Mouse (Mus musculus) layer of hippocampus, adult 11-12 months (tissue): ENCODE data around the gene Oard1.

ENCODE experiments used
- DNase-seq: peaks from one replicate; pipeline ENCODE4 v3.0.0; 2022; ENCODE audit warnings: low spot score

The Oard1 gene

DNA sequence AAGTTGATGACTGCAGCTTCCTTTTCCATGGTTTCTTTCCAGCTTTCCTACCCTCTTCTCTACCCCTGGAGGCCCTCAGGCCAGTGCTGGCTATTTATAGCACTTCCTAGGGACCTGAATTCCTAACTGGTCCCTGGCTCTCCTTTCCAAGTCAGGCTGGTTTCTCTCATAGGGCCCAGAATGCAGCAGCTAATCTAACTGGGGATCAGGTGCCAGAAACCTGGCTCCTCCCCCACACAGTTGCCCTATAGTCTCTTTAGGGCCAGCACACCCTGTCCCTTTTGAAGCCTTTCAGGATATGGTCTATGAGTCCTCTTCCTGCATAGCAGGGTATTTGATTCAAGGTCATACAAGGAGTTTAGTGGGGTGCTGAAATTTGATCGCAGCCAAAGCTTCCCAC lies 26.7 kb downstream of the Oard1 start:
- DNase-seq, result no peak

DNA sequence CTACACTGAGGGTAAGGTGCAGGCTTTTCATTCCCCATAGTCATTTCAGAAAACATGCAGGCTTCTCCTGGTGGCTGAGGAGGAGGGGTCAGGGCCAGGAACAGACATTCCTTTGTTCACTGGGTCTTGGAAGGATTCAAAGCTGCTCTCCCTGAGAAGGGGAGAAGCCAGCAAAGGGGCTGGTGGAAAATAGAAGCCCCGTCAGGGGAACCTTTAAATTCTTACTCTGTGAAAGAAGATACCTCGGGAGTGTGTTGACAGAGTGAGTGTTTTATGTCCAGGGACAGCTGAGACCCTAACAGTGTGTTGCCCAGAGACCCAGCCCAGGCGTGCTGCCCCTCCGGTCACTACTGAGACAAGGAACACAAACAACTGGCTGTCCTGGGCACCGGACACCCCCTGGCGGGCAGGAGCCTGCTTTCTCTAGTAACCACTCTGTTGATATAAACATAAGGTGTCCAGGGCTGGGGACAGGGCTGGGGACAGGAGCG lies 27.7 kb downstream of the Oard1 start:
- DNase-seq, result no peak

DNA sequence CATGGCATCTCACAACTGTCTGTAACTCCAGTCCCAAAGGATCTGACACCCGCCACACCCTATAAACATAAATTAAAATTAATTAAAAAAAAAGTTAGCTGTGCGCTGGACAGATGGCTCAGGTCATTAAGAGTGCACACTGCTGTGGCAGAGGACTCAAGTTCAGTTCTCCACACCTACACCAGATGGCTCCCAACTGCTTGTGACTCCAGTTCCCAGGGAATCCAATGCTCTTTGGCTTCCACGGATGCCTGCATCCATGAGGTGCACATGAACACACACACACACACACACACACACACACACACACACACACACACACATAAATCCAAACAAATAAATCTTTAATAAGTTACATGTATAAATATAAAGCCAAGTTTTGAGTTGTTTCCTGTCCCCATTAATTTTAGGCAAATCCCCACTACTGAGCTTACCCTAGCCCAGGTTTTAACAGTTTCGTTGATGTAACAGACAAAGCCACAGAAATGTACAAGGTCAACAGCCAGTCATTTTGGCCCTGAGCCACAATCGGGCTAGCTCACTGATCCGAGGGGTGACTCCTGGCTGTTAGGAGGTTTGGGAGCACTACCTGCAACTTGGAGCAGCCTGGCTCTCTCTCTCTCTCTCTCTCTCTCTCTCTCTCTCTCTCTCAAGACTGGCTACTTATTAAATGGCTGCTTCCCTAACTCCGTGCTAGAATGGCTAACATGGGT lies 33.1 kb downstream of the Oard1 start:
- DNase-seq, result no peak

DNA sequence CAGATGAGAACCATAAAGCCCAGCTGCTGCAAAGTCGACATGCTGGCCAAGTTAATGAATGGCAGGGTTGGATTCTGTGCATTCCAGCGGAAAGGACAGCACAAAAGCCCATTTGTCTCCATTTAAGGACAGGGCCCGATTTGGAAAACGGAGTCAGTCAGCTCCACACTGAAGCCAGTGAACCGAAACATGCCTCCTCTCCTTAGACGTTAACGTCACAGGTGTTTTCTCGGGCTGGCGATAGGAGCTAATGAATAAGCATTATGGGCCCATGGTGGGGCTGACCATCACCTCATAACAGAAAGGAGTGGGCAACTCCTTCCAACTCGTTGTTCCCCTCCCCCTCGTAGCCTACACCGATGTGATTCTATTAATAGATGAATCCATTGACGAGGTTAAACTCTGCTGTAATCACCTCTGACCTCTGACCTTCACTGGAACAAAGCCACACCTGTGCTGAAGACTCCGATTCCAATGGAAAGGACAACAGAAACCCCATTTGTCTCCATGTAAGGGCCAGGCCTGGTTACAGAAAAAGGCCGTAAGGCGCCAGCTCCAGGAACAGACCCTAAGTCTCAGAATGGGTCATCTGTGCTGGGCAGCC lies 33.8 kb downstream of the Oard1 start:
- no peak for DNase-seq

DNA sequence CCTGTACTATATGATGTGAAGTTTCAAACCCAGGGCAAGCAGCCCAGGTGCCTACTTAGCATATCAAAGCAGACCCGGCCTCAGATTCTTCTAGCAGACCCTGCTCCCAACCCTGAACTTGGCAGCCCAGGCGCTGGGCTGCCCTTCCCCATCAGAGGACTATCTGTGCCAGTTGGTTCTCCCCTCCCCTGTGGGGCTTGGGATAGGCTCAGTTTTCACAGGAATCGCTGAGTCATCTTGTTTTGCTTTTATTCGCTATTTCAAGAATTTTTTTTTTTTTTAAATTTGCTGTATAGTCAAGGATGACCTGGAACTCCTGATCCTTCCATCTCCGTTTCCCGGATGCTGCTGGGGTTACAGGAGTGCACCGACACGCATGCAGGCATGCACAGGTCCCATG lies 37.9 kb downstream of the Oard1 start:
- no peak for DNase-seq

DNA sequence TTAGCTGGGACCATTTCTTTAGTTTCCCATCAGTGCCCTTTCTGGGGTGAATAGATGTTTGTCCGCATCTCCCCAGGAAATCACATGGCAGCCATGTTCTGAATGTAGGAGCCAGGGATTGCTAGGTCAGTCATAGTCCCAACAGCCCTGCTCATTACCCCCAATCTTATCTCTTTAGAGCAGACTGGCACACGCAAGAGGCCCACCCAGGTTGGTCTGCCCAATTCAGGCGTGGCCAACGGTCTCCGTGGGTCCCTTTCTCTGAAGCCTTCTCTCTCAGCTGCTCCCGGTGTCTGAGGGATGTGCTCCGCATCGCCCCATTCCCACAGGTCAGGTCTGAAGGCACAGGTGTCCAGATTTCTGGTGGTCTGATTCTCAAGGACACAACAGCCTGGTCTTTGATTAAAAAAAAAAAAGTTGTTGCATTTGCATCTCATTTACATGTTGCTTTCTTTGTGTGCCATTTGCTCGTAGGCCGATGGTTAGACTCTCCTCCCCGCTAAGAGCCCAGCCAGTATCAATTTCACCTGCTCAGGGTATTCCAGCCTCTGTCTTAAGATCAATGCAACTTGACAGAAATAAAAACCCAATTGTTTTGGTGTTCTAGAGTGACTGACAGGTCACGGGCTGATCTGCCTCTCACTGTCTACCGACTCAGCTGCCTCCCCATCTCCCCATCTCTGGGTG lies 41.0 kb downstream of the Oard1 start:
- DNase-seq, result no peak

DNA sequence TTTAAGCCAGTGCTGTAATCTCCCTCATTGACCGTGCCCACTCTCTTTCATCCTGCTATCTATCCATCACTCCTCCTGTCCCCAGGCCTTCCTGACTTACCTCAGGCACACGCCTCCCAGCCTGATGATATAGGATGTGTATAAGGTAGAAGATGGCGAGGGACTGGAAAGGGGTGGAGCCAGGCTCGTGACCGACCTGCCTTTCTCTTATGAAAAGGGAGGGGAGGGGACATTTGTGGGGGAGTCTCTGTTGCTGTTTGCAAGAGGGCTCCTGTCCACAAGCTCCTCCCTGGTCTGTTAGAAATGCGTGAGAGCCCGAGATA lies 41.5 kb downstream of the Oard1 start, which contains the start of gene Tspo2:
Tspo2 (minus strand) TSS at position 170 of the 323 bp plus-strand sequence.
- no peak for DNase-seq

DNA sequence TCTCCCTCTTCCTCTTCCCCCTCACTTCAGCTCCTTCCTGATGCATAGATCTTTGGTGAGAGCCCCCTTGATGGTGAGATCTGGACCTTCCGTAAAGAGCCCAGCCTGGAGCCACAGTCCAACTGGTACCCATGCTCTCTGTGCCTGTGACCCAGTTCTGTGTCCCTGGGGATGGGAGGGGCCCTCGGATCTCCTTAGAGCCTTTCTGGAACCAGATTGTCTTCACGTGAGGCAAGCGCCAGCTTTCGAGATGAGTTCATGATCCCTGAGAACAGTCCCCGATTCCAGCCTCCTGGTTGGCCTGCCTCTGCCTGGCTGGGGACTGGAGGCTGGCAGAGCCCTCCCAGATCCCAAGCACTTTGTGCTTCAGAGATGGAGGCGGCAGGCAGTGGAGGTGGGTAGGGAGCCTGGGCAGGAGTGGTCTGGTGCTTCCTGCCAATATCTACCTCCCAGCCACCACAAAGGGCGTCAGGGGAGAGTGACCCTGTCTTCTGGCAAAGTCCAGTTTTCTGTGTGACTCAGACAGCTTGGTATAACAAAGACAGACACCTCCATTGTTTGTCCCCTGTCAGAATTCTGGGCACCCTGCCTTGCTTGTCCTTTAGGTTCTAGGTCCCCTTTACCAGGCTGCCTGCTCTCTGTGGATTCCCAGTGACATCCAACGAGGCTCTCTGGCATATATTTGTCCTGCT lies 42.1 kb downstream of the Oard1 start:
- DNase-seq, result no peak

DNA sequence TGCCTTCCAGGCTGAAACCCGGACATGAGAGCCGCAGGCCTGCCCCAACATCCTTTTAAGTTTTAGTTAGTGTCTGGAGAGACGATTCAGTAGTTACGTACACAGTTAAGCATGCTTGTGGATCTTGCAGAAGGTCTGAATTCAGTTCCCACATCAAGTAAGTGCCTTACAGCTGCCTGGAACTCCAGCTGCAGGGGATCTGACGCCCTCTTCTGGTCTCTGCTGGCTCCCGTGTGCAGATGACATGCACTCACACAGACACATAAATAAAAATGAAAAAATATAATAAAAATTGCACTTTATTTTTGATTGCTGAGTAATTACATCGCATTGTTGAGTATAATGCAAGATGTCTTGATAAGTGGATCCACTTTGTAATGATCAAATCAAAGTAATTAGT lies 43.7 kb downstream of the Oard1 start:
- DNase-seq, result no peak

DNA sequence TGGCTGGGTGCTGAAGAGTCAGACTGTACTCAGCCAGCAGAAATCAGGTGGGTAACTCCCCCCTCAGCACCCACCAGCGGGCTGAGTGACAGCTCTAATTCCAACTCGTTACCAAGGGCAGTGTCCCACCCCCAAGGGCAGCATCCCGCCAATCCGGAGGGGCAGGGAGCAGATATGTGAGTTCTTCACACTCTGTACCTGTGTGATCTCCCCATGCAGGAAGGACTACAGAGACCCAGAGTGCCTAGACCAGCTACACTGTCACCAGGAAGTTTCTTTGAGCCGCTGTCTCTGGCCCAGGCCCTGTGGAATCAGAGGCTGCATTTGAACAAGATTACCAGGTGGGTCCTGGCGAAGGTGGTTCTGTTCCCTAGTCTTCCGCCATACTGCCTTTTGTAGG lies 44.4 kb downstream of the Oard1 start:
- DNase-seq, result no peak

DNA sequence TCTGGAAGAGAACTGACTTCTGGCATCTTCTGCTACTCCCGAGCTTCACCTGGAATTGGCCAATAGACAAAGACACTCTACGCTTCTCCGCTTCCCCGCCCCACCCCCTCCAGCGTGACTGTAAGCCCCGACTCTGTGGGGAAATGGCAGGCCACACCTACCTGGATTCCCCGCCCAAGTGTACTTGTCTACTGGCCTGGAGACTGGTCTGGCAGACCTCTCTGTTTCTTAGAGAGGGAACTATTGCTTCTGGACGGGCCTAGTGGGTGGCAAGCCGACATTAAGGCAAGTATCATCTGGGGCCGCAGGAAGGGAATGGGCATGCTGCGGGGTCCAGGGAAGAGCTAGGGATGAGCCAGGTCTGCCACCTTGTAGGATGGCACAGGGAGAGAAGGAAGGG lies 44.9 kb downstream of the Oard1 start, which contains the start of gene Unc5cl:
Unc5cl (plus strand) TSS at position 214 of the 400 bp plus-strand sequence.
- DNase-seq, result no peak

DNA sequence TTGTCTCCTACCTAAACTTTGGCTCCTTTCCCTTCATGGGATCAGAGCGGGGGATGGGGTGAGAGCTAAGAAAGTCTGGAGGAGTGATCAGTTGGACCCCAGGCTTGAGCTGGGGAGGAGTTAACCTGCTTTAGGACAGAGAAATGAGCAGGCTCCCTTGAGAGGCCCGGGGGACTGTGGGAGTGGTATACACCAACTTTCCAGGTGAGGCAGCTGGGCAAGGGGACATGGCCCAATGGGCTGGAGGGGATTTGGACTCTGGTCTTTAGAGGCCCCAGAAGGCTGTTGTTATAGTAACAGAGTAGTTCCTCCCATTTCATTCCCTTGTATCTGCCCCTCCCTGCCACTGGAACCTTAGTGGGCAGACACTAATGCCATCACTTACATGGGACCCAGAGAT lies 46.1 kb downstream of the Oard1 start:
- DNase-seq, result no peak

DNA sequence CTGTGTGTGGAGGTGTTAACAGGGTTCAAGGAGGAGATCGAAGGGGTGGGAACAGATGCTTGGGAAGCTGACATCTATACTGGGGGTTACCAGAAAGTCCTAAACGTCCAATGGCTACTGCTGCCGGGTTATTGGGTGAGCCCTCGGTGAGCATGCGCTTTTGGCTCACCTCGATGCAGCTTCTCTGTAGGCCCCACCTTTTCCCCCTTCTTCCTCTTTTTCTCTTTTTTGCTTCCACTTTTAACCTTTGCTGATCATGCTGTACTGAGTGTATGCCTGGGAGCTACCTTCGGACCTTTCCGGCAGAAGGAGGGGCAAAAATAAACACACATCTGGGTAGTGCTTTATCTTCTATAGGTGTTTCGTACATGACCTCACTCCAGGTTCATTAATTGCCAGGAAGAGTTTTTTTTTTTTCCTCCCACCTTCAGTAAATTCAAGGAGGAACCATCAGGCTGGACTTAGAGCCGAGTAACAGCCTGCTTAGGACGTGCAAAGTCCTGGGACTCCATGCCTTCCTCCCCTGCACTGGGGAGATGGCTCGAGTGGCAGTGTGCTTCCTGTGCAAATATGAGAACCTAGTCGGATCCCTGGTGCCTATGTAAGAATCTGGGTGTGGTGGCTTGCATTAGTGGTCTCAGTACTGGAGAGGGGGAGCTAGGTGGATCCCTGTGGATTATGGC lies 48.3 kb downstream of the Oard1 start:
- no peak for DNase-seq

DNA sequence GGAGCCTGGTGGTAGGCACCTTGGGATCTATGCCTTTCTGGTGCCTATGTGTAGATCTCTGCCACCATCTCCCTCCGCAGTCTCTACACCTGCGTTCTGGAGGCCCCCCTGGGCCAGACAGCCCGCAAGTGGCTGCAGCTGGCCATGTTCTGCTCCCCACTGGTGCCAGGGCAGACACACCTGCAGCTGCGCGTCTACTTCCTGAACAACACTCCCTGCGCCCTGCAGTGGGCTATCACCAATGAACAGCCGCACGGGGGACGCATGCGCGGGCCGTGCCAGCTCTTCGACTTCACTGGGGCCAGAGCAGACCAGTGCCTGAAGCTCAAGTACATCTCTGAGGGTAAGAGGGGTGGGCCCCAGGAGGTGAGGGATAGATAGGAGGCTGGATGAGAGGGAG lies 52.3 kb downstream of the Oard1 start:
- DNase-seq, result no peak

DNA sequence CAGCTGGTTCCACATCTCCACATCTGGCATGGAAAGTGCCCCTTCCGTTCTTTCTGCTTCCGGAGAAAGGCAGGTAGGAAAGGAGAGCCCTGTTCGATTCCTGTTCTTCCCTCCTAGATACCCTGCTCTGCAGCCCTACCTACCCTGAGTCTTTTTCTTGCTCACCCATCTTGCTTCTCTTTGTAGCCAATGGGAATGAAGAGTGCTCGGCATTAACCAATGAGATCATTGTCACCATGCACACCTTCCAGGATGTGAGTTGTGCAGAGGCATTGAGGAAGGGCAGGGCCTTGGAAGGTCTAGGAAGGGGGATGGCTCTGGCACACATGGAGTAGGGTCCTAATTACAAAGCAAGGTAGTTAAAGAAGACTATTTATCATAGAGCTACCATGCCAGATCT lies 53.6 kb downstream of the Oard1 start:
- no peak for DNase-seq
